Mouse (Mus musculus): ENCODE measurements around the gene Chn1. TPM values are rescaled to one million over a fixed set of nuclear protein-coding genes. Genes with fewer than 3 reads are reported as not detected.

Gene Chn1
- polyA plus RNA-seq, 1 experiment, result not detected

DNA sequence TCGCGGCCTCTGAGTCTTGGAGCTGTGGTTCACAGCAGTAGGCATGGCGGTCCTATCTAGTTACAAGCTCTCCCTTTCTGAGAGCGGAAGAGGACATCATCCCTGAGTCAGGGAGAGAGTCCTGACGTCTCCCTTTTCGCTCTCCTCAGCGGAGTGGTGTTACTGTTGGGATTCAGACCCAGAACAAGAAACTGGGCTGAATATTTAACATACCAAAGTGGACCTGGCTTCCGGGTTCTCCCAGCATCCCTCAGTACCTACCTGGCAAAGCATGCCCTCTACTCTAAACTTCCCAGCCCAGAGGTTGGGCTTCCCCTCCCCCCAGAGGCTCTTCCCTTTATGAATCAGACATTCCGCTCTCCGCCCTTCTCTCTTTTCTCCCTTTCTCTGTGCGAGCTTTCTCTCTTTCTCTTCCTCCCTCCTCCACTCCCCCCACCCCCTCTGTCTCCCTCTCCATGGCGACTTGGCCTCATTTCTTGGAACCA, 189.8 kb downstream of the Chn1 start:
- TF ChIP-seq CTCF (IDR thresholded peaks at IDR 0.05; ENCODE audit: low read depth, low read length), result no peak
- TF ChIP-seq POLR2A (IDR thresholded peaks at IDR 0.05; ENCODE audit: borderline replicate concordance, low read depth, low read length), result no peak
- no peak overlapping the region for H3K27ac ChIP-seq (ENCODE audit: insufficient read depth, low read depth, low read length)
- H3K4me3 ChIP-seq (ENCODE audit: insufficient read depth, low read length), result no peak overlapping the region

DNA sequence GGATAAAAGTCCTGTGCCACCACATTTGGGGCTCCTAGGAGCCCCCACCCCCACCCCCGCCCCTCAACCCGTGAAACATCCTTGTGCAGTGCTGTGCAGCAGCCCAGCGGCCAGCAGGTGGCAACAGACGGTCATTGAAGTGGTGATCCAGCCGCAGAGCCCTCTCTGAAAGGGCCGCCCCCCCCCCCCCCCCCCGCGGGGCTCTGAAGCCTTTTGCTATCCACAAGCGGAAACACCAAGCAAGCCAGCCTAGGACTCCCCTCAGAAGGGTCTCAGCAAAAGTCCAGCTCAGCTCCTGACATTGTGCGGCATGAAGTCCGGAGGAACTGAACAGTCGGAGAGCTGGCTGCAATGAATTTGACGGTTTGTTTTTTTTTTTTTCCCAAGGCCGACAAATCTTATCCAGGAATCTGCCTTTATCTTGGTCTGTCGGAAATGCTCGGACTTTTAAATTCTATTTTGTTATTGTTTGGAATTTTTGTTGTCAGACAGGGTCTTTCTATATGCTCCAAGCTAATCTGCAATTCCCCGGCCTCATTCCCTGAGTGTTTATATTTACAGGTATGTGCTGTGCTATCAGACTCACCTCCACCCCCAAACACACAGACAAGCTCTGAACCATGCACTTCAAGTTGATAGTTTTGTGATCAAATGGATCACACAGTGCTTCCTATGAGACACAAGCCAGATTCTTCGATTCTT, 190.3 kb downstream of the Chn1 start:
- no peak overlapping the region for H3K27ac ChIP-seq (ENCODE audit: insufficient read depth, low read depth, low read length)
- peak overlapping the region; percentile 32; the same call in 1 of the 2 replicates for H3K4me3 ChIP-seq (ENCODE audit: insufficient read depth, low read length)
- TF ChIP-seq CTCF (IDR thresholded peaks at IDR 0.05; ENCODE audit: low read depth, low read length), result peak; percentile 83
- TF ChIP-seq POLR2A (IDR thresholded peaks at IDR 0.05; ENCODE audit: borderline replicate concordance, low read depth, low read length), result no peak
- H3K4me1 ChIP-seq (ENCODE audit: control insufficient read depth, insufficient read depth, low read length), result no peaks in the 10 kb centered on the region; the same call in 1 of the 2 replicates

More for the DNA sequence above, 189.8 kb downstream of the Chn1 start:
- no peaks in the 10 kb centered on the region; the same call in 1 of the 2 replicates for H3K4me1 ChIP-seq (ENCODE audit: control insufficient read depth, insufficient read depth, low read length)

DNA sequence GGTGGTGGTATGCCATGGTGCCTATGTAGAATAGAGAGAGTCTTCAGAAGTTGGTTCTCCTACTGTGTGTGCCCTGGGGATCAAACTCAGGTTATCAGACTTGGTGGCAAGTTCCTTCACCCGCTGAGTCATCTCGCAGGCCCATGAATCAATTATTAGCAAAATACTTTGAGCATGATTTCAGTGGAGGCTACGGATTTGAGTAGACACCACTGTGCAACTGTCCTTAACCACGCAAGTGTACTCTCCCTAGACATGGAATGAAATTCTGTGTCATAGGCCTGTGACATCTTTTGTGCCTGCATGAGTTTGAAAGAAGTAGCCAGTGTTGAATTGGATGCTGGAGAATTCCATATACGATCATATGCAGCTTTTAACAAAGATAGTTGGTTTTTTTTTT, 194.4 kb downstream of the Chn1 start:
- Histone ChIP-seq H3K4me3 (ENCODE audit: insufficient read depth, low read length) (no peak overlapping the region), H3K4me1 (ENCODE audit: control insufficient read depth, insufficient read depth, low read length) (no peaks in the 10 kb centered on the region; the same call in 1 of the 2 replicates), H3K27ac (ENCODE audit: insufficient read depth, low read depth, low read length) (no peak overlapping the region)
- TF ChIP-seq CTCF (IDR thresholded peaks at IDR 0.05; ENCODE audit: low read depth, low read length) (no peak), POLR2A (IDR thresholded peaks at IDR 0.05; ENCODE audit: borderline replicate concordance, low read depth, low read length) (no peak)

DNA sequence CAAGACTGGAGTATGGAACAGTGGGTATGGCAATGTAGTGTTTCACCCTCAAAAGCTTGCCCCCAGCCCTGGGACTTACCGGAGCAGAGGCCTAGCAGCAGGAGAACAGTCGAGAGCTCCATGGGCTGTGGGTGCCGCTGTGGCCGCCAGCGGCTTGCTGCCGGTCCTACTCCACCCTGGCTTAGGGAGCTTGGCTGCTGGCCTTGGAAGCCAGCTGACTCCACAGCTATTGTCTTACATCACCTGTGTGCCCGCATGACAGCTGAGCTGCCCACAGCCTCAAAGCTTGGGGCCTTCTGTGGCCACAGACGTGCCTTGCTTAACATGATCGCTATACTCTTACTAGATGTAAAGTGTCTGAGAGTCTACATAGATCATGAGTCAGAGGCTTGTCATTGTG, 195.0 kb downstream of the Chn1 start, which contains the start of gene Chrna1:
Gene Chrna1, minus strand, starts transcription at position 173 of the 400 bp plus-strand sequence.
- no peak within 1 kb of the TSS for H3K27ac ChIP-seq (ENCODE audit: insufficient read depth, low read depth, low read length)
- TF ChIP-seq CTCF (IDR thresholded peaks at IDR 0.05; ENCODE audit: low read depth, low read length) (no peak), POLR2A (IDR thresholded peaks at IDR 0.05; ENCODE audit: borderline replicate concordance, low read depth, low read length) (no peak)
- H3K4me1 ChIP-seq (ENCODE audit: control insufficient read depth, insufficient read depth, low read length), result no peaks in the 10 kb centered on the region; the same call in 1 of the 2 replicates
- no peak within 1 kb of the TSS for H3K4me3 ChIP-seq (ENCODE audit: insufficient read depth, low read length)

DNA sequence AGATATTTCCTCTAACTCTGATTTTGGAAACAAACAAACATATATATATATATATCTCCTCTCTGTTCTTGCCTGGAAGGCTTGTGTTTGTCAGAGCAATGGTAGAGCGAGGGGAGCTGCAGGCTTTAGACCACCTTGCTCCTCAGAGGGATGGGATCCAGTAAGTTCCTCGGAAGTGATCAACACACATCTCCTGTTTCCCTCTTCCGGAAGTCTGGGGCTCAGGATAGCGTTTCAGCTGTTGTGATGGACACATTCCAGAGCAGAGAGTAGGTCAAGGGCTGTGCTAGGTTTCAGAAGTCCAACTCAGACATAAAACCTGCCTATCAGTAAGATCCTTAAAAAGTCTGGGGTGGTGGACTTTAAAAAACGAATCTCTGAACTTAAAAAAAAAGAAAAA, 196.0 kb downstream of the Chn1 start:
- no peak overlapping the region for H3K27ac ChIP-seq (ENCODE audit: insufficient read depth, low read depth, low read length)
- no peaks in the 10 kb centered on the region for H3K4me1 ChIP-seq (ENCODE audit: control insufficient read depth, insufficient read depth, low read length)
- TF ChIP-seq CTCF (IDR thresholded peaks at IDR 0.05; ENCODE audit: low read depth, low read length) (no peak), POLR2A (IDR thresholded peaks at IDR 0.05; ENCODE audit: borderline replicate concordance, low read depth, low read length) (no peak)
- H3K4me3 ChIP-seq (ENCODE audit: insufficient read depth, low read length), result no peak overlapping the region

DNA sequence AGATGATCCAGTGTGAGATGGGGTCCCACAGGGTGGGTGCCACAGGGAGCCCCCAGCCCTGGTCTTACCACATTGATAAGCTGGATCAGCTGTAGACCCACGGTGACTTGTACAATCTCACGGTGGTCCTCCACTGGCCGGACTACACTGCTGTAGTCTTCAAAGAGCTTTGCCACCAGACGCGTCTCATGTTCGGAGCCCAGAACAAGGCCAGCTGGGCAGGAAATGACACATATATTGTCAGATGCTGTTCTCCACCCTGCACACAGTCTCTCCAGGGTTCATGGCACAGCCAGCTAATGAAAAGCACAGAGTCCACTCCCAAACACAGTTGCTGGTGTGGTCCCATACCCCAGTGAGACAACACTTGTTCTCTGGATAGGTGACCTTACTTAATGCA, 200.7 kb downstream of the Chn1 start:
- TF ChIP-seq POLR2A (IDR thresholded peaks at IDR 0.05; ENCODE audit: borderline replicate concordance, low read depth, low read length), result no peak
- Histone ChIP-seq H3K4me1 (ENCODE audit: control insufficient read depth, insufficient read depth, low read length) (no peaks in the 10 kb centered on the region), H3K27ac (ENCODE audit: insufficient read depth, low read depth, low read length) (no peak overlapping the region), H3K4me3 (ENCODE audit: insufficient read depth, low read length) (no peak overlapping the region)

DNA sequence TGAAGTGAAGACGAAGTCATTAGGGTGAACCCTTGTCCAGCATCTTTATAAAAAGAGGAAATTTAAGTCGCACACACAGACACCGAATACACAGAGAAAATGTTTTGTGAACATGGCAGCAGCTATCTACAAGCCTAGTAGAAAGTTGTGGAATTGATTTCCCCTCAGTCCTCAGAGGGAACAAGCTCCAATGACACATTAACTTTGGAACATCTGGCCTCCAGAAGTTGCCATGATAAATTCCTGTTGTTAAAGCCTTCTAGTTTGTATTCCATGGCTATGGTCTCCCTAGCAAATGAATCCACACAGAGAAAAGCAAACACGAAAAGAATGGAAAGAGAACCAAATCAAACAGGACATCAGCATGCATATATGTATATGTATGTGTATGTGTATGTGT, 201.6 kb downstream of the Chn1 start:
- TF ChIP-seq CTCF (IDR thresholded peaks at IDR 0.05; ENCODE audit: low read depth, low read length), result no peak
- TF ChIP-seq POLR2A (IDR thresholded peaks at IDR 0.05; ENCODE audit: borderline replicate concordance, low read depth, low read length), result no peak
- H3K27ac ChIP-seq (ENCODE audit: insufficient read depth, low read depth, low read length), result no peak overlapping the region

DNA sequence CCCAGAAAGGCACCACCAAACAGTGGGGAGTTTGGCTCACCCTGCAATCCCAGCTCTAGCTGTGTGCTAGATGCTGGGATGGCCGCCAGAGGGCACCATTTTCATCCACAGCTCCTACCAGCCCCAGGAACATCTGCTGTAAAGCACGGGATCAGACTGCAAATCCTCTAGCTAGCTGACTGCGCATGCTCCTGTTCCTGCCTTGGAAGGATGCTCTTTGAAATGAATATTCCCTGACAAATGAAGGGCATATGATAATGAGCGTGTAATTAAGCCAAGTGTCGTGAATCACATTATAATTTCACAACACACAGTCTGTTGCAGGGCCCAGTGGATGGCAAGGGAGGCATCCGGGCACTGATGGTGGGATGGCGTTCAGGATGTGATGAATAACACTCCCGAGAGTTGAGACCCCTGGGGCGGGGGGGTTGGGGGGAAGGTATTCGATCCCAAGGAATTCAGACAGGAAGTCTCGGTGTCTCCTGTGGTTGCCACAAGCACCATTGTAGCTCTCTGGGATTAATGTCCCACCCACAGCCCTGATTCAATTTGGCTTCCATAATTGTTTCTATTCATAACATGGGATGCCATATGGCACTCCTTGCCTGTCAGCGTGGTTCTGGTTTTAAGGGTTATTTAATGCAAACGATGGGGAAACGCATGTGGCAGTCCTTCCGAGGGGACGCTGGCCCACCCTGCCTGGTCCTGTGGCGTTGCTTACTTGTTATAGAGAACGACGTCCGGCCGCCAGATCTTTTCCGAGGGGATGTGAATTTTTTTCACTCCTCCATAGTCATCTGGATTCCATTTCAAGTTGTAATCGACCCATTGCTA, 202.4 kb downstream of the Chn1 start:
- H3K27ac ChIP-seq (ENCODE audit: insufficient read depth, low read depth, low read length), result no peak overlapping the region
- H3K4me1 ChIP-seq (ENCODE audit: control insufficient read depth, insufficient read depth, low read length), result no peaks in the 10 kb centered on the region
- TF ChIP-seq CTCF (IDR thresholded peaks at IDR 0.05; ENCODE audit: low read depth, low read length) (peak; percentile 66), POLR2A (IDR thresholded peaks at IDR 0.05; ENCODE audit: borderline replicate concordance, low read depth, low read length) (no peak)
- H3K4me3 ChIP-seq (ENCODE audit: insufficient read depth, low read length), result no peak overlapping the region

More for the DNA sequence above, 201.6 kb downstream of the Chn1 start:
- Histone ChIP-seq H3K4me3 (ENCODE audit: insufficient read depth, low read length) (no peak overlapping the region), H3K4me1 (ENCODE audit: control insufficient read depth, insufficient read depth, low read length) (no peaks in the 10 kb centered on the region)

DNA sequence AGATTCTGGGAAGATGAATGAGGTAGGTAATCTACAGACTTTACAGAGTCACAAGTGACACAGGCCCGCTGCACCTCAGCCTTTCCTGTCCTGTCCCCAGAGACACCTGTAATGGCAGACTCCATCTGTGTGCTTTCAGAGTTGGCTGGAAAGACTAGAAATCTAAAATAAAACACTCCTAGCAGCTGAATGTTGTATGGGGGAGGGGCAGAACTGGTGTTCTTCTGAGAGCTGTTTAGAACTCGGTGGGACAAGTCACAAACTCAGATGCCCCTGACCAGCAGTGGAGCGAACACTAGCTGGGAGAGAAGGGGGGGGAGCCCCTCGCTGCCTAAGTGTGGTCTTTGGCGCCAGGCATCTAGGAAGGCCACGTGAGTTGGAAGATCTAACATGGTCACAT, 203.2 kb downstream of the Chn1 start:
- Histone ChIP-seq H3K4me1 (ENCODE audit: control insufficient read depth, insufficient read depth, low read length) (no peaks in the 10 kb centered on the region), H3K27ac (ENCODE audit: insufficient read depth, low read depth, low read length) (no peak overlapping the region), H3K4me3 (ENCODE audit: insufficient read depth, low read length) (no peak overlapping the region)
- TF ChIP-seq CTCF (IDR thresholded peaks at IDR 0.05; ENCODE audit: low read depth, low read length), result no peak
- TF ChIP-seq POLR2A (IDR thresholded peaks at IDR 0.05; ENCODE audit: borderline replicate concordance, low read depth, low read length), result no peak

DNA sequence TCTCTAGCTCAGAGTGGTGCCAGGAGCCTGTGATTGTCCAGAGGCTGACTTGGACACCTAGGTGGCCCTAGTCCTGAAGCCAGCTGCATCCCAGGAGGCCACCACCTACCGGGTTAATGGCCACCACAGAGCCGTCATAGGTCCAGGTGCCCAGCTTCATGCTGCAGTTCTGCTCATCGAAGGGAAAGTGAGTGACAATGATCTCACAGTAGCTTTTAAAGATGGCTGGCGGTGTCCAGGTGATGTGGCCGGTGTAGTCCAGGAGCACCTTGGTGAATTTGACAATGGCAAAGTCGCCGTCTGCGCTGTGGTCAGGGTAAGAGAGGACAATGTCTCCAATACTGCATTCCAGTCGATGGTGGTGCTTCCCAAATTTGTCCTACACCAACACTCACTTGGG, 203.8 kb downstream of the Chn1 start:
- Histone ChIP-seq H3K4me3 (ENCODE audit: insufficient read depth, low read length) (no peak overlapping the region), H3K27ac (ENCODE audit: insufficient read depth, low read depth, low read length) (no peak overlapping the region), H3K4me1 (ENCODE audit: control insufficient read depth, insufficient read depth, low read length) (no peaks in the 10 kb centered on the region)
- TF ChIP-seq POLR2A (IDR thresholded peaks at IDR 0.05; ENCODE audit: borderline replicate concordance, low read depth, low read length) (no peak), CTCF (IDR thresholded peaks at IDR 0.05; ENCODE audit: low read depth, low read length) (no peak)
